24 mouse cellular contexts compared by ENCODE assay signal in genomic region chr3:75647542-75647941, GRCm38 (mm10).
A peak's percentile ranks its signal among the peaks of the same experiment; 100 is the strongest.
DNase-seq lines count a peak whose midpoint lies in the region; ATAC-seq and TF ChIP-seq lines count a peak whose summit lies in the region.
"Had no signal": no experiment of that assay in that cellular context is flagged by ENCODE, and none has a peak within 500 bp of the region (broad histone marks: within the 10 kb centered on the region; RNA-seq: fewer than 3 reads in every experiment).

No protein-coding gene starts in this region.

- no peak overlapping the region for H3K4me3 ChIP-seq in hindbrain, embryonic 16.5 days (ENCODE audit: low read length)
- no peak overlapping the region for H3K4me3 ChIP-seq in hindbrain, embryonic 12.5 days
- H3K4me3 ChIP-seq in ES-Bruce4 (ENCODE audit: low read depth, low read length): no peak overlapping the region
- no peak overlapping the region for H3K4me3 ChIP-seq in liver, embryonic 11.5 days (ENCODE audit: low read depth, low read length)
- H3K4me3 ChIP-seq: embryonic facial prominence, embryonic 12.5 days; heart, adult 2 months; heart, embryonic 15.5 days; hindbrain, embryonic 10.5 days; intestine, embryonic 15.5 days had no signal

- TF ChIP-seq CTCF in ES-Bruce4 (IDR thresholded peaks at IDR 0.05; ENCODE audit: low read depth, low read length): no peak

- H3K9me3 ChIP-seq in hindbrain, embryonic 16.5 days (ENCODE audit: control insufficient read depth, low read length): no peaks in the 10 kb centered on the region
- H3K9me3 ChIP-seq in hindbrain, embryonic 12.5 days (replicated peaks): no peaks in the 10 kb centered on the region
- no peaks in the 10 kb centered on the region for H3K9me3 ChIP-seq in ES-Bruce4 (replicated peaks; ENCODE audit: control insufficient read depth, insufficient read depth, low read length, poor library complexity, severe bottlenecking)
- no peaks in the 10 kb centered on the region for H3K9me3 ChIP-seq in liver, embryonic 11.5 days (ENCODE audit: control insufficient read depth, low read length)
- H3K9me3 ChIP-seq: embryonic facial prominence, embryonic 12.5 days; G1E; heart, embryonic 15.5 days; hindbrain, embryonic 10.5 days; intestine, embryonic 15.5 days had no signal

- TF ChIP-seq EP300 in ES-Bruce4 (IDR thresholded peaks at IDR 0.05; ENCODE audit: insufficient read depth, low read depth, low read length): no peak

- DNase-seq in ZHBTc4 (ENCODE audit: low read depth, low spot score): peak; percentile 39
- no peak for DNase-seq in liver, embryonic 11.5 days (ENCODE audit: low spot score)
- no peak for DNase-seq in right cerebral cortex, adult 18-20 months
- no peak for DNase-seq in thymus, postnatal 10 days (ENCODE audit: low spot score in 2 of 2)
- DNase-seq: adrenal gland, adult 2 months; adrenal gland, postnatal 25 days; cerebellum, adult 11 months; cerebellum, adult 8-10 months; cerebellum, postnatal 14 days; gastrocnemius, postnatal 10 days; heart, adult 2 months; heart, postnatal 14 days had no signal

- no peaks in the 10 kb centered on the region for H3K36me3 ChIP-seq in hindbrain, embryonic 16.5 days (ENCODE audit: control insufficient read depth, insufficient read depth, low read length)
- no peaks in the 10 kb centered on the region for H3K36me3 ChIP-seq in hindbrain, embryonic 12.5 days
- peaks cover 26% of the 10 kb centered on the region for H3K36me3 ChIP-seq in ES-Bruce4 (ENCODE audit: control insufficient read depth, insufficient read depth, low read length, poor library complexity, severe bottlenecking)
- H3K36me3 ChIP-seq in liver, embryonic 11.5 days (ENCODE audit: control insufficient read depth, insufficient read depth, low read length): no peaks in the 10 kb centered on the region
- H3K36me3 ChIP-seq: embryonic facial prominence, embryonic 12.5 days; G1E; heart, embryonic 15.5 days; hindbrain, embryonic 10.5 days; intestine, embryonic 15.5 days had no signal

- no peak for TF ChIP-seq POLR2A in ES-Bruce4 (IDR thresholded peaks at IDR 0.05; ENCODE audit: insufficient read depth, low read length)

- H3K27ac ChIP-seq in hindbrain, embryonic 16.5 days (ENCODE audit: low read depth, low read length): no peak overlapping the region
- H3K27ac ChIP-seq in hindbrain, embryonic 12.5 days: no peak overlapping the region
- peak overlapping the region; percentile 62 for H3K27ac ChIP-seq in ES-Bruce4 (ENCODE audit: insufficient read depth, low read length)
- H3K27ac ChIP-seq in liver, embryonic 11.5 days (ENCODE audit: low read depth, low read length): no peak overlapping the region
- H3K27ac ChIP-seq: embryonic facial prominence, embryonic 12.5 days; heart, adult 2 months; heart, embryonic 15.5 days; hindbrain, embryonic 10.5 days; intestine, embryonic 15.5 days had no signal

- no peaks in the 10 kb centered on the region for H3K27me3 ChIP-seq in hindbrain, embryonic 16.5 days (replicated peaks; ENCODE audit: control insufficient read depth, insufficient read depth, low read length)
- H3K27me3 ChIP-seq in hindbrain, embryonic 12.5 days: no peaks in the 10 kb centered on the region
- no peaks in the 10 kb centered on the region for H3K27me3 ChIP-seq in ES-Bruce4 (ENCODE audit: control insufficient read depth, insufficient read depth, low read length, poor library complexity, severe bottlenecking)
- H3K27me3 ChIP-seq in liver, embryonic 11.5 days (replicated peaks; ENCODE audit: control insufficient read depth, insufficient read depth, low read length): no peaks in the 10 kb centered on the region
- H3K27me3 ChIP-seq: CH12.LX; embryonic facial prominence, embryonic 12.5 days; heart, embryonic 15.5 days; intestine, embryonic 15.5 days had no signal

- no peak overlapping the region for H3K9ac ChIP-seq in hindbrain, embryonic 16.5 days (ENCODE audit: low read depth, low read length)
- no peak overlapping the region for H3K9ac ChIP-seq in hindbrain, embryonic 12.5 days
- H3K9ac ChIP-seq in ES-Bruce4 (ENCODE audit: low read depth, poor library complexity, severe bottlenecking): no peak overlapping the region
- H3K9ac ChIP-seq in liver, embryonic 11.5 days (ENCODE audit: low read depth, low read length): no peak overlapping the region
- H3K9ac ChIP-seq: embryonic facial prominence, embryonic 12.5 days; heart, embryonic 15.5 days; intestine, embryonic 15.5 days had no signal

- no peaks in the 10 kb centered on the region for H3K4me1 ChIP-seq in hindbrain, embryonic 16.5 days (ENCODE audit: control insufficient read depth, insufficient read depth, low read depth, low read length)
- H3K4me1 ChIP-seq in hindbrain, embryonic 12.5 days: no peaks in the 10 kb centered on the region
- H3K4me1 ChIP-seq in ES-Bruce4 (ENCODE audit: control insufficient read depth, insufficient read depth, low read length): peaks cover 3% of the 10 kb centered on the region
- H3K4me1 ChIP-seq in liver, embryonic 11.5 days (replicated peaks; ENCODE audit: control insufficient read depth, insufficient read depth, low read length): no peaks in the 10 kb centered on the region
- H3K4me1 ChIP-seq: embryonic facial prominence, embryonic 12.5 days; heart, embryonic 15.5 days; hindbrain, embryonic 10.5 days; intestine, embryonic 15.5 days had no signal

- peak; percentile 34; the same call in 1 of the 2 replicates for ATAC-seq in hindbrain, embryonic 16.5 days
- no peak for ATAC-seq in hindbrain, embryonic 12.5 days (ENCODE audit: low FRiP score)
- peak; percentile 98 to 99 for ATAC-seq in hematopoietic stem cell, adult 5-6 weeks (replicated peaks in 1 of 2; ENCODE audit: insufficient read depth in 1 of 2, low FRiP score in 2 of 2, low TSS enrichment in 1 of 2, low read depth in 1 of 2, poor library complexity in 2 of 2, severe bottlenecking in 2 of 2)
- ATAC-seq in liver, embryonic 11.5 days (replicated peaks; ENCODE audit: low FRiP score): no peak
- ATAC-seq: forebrain, embryonic 16.5 days; intestine, embryonic 15.5 days had no signal

- H3K4me2 ChIP-seq in hindbrain, embryonic 16.5 days (ENCODE audit: low read length): no peak overlapping the region
- no peak overlapping the region for H3K4me2 ChIP-seq in hindbrain, embryonic 12.5 days (replicated peaks)
- H3K4me2 ChIP-seq in liver, embryonic 11.5 days: no peak overlapping the region
- H3K4me2 ChIP-seq: embryonic facial prominence, embryonic 12.5 days; heart, embryonic 11.5 days; heart, embryonic 15.5 days; intestine, embryonic 15.5 days had no signal

Comparison
In these comparisons a context has a peak if more than half of its experiments do, and no peak if none do; other contexts are left out.
1. ATAC-seq: peak in hindbrain, embryonic 16.5 days (single experiment) and hematopoietic stem cell, adult 5-6 weeks (2 of 2); none in hindbrain, embryonic 12.5 days (single experiment) and liver, embryonic 11.5 days (single experiment).